Mouse (Mus musculus) ES-Bruce4 (cell line): Measurements from ENCODE around the gene Trnt1. TPM values are rescaled to one million over a fixed set of nuclear protein-coding genes. Genes with fewer than 3 reads are reported as not detected.

Source experiments
- H3K27ac ChIP-seq: 2 replicates; pipeline ENCODE4 v1.5.1; 2012; ENCODE audit warnings: low read length, inconsistent platforms; ENCODE audit not compliant: insufficient read depth
- H3K27me3 ChIP-seq: 2 replicates; pipeline ENCODE4 v1.6.1; 2012; ENCODE audit warnings: mild to moderate bottlenecking, low read length, inconsistent platforms; ENCODE audit not compliant: control insufficient read depth, poor library complexity, insufficient read depth, severe bottlenecking
- H3K36me3 ChIP-seq: 2 replicates; pipeline ENCODE4 v1.6.1; 2012; ENCODE audit warnings: inconsistent platforms, mild to moderate bottlenecking, low read length, moderate library complexity; ENCODE audit not compliant: control insufficient read depth, poor library complexity, insufficient read depth, severe bottlenecking
- H3K4me1 ChIP-seq: one replicate; pipeline ENCODE4 v1.8.1; 2011; ENCODE audit warnings: low read length; ENCODE audit not compliant: control insufficient read depth, insufficient read depth
- H3K4me3 ChIP-seq: 2 replicates; pipeline ENCODE4 v1.5.1; 2011; ENCODE audit warnings: low read depth, mild to moderate bottlenecking, low read length
- H3K9ac ChIP-seq: 2 replicates; pipeline ENCODE4 v1.6.1; 2012; ENCODE audit warnings: low read depth, mild to moderate bottlenecking, inconsistent platforms; ENCODE audit not compliant: poor library complexity, severe bottlenecking
- H3K9me3 ChIP-seq: replicated peaks from 2 replicates; pipeline ENCODE4 v1.6.1; 2012; ENCODE audit warnings: mild to moderate bottlenecking, low read length, inconsistent platforms; ENCODE audit not compliant: control insufficient read depth, poor library complexity, insufficient read depth, severe bottlenecking
- CTCF ChIP-seq: IDR thresholded peaks from one replicate; pipeline ENCODE4 v1.8.1; 2011; ENCODE audit warnings: low read depth, low read length
- EP300 ChIP-seq: IDR thresholded peaks from 2 replicates; pipeline ENCODE4 v1.6.1; 2011; ENCODE audit warnings: low read depth, low read length; ENCODE audit not compliant: insufficient read depth
- POLR2A ChIP-seq: IDR thresholded peaks from one replicate; pipeline ENCODE4 v1.8.1; 2011; ENCODE audit warnings: low read length; ENCODE audit not compliant: insufficient read depth
- polyA plus RNA-seq: library from polyadenylated mRNA; stranded (reverse); fragments of >200 nt; gene quantifications from 2 replicates; pipeline ENCODE4 v1.2.4, GENCODE M21; 2011; ENCODE audit warnings: low read depth; ENCODE audit not compliant: missing spikeins, insufficient read depth, insufficient read length

The Trnt1 gene
- polyA plus RNA-seq, 1 experiment = 53.9 TPM

- no peaks in the 10 kb centered on the region for H3K9me3 ChIP-seq
Measured at GRCm38 (mm10) chr6:106748887-106749388, 20.0 kb upstream of the Trnt1 start, which contains the start of gene Il5ra. TSS of gene Il5ra (minus strand) at chr6:106749037.

GRCm38 (mm10) chr6:106750291-106750690 is 18.6 kb upstream of the Trnt1 start:
- no peak overlapping the region for H3K9ac ChIP-seq
- no peaks in the 10 kb centered on the region; the same call in 1 of the 2 replicates for H3K27me3 ChIP-seq
- no peaks in the 10 kb centered on the region for H3K9me3 ChIP-seq
- H3K4me1 ChIP-seq = no peaks in the 10 kb centered on the region
- TF ChIP-seq CTCF (no peak), EP300 (no peak), POLR2A (no peak)
- H3K4me3 ChIP-seq = no peak overlapping the region
- H3K36me3 ChIP-seq = no peaks in the 10 kb centered on the region
- no peak overlapping the region for H3K27ac ChIP-seq

More at GRCm38 (mm10) chr6:106748887-106749388, 20.0 kb upstream of the Trnt1 start, which contains the start of gene Il5ra:
- Histone ChIP-seq H3K27ac (no peak within 1 kb of the TSS), H3K4me1 (no peaks in the 10 kb centered on the region), H3K9ac (no peak within 1 kb of the TSS), H3K36me3 (no peaks in the 10 kb centered on the region), H3K4me3 (no peak within 1 kb of the TSS), H3K27me3 (no peaks in the 10 kb centered on the region; the same call in 1 of the 2 replicates)
- no peak for TF ChIP-seq CTCF
- TF ChIP-seq POLR2A = no peak
- TF ChIP-seq EP300 = no peak

DNA sequence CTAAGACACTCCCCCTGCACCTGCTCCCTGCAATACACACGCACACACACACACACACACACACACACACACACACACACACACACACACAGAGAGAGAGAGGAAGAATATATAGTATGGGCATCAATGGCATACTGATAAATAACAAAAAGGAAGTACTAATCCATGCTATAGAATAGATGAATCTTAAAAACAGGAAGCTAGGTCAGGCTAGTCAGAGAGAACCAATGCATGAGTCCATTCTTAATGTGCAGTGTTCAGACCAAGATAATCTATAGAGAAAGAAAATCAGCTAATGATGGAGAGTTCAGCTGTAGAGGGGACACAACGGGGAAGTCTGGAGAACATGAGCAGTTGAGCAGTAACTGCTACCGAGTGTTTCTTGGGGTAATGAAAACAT is 10.6 kb upstream of the Trnt1 start:
- no peak overlapping the region for H3K4me3 ChIP-seq
- TF ChIP-seq EP300 (no peak), POLR2A (no peak), CTCF (no peak)
- no peaks in the 10 kb centered on the region for H3K4me1 ChIP-seq
- H3K27me3 ChIP-seq = no peaks in the 10 kb centered on the region
- no peaks in the 10 kb centered on the region for H3K9me3 ChIP-seq
- H3K9ac ChIP-seq = no peak overlapping the region
- H3K27ac ChIP-seq = no peak overlapping the region
- no peaks in the 10 kb centered on the region for H3K36me3 ChIP-seq

DNA sequence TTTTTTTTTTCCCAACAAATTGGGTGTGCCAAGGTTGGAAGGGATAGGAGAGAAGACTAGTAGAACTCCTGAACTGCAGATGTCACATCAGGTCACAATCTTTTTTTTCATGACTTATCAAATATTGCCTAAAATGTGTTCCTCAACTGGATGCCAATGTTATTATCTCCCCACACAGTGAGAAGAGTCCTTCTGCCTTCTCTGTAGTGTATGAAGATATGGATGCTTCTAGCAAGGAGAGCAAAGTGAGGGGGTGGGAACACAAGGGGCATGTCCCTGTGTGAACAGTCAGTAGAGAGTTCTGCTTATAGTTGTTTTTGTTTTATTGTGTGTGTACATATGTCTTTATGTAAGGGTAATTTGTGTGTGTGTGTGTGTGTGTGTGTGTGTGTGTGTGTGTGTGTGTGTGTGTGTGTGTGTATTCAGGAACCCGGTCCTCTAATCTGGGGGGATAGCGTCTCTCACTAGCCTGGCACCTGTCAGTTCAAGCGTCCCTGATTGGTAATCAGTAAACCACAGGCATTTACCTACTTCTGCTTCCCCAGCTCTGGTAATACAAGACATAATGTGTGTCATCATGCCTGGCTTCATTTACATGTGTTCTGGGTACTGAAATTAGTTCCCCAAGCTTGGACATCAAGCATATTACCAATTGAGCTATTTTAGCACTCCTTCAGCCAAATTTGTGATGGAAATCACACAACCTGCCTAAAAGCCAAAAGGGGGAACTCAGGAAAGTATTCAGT is 8.3 kb upstream of the Trnt1 start:
- no peaks in the 10 kb centered on the region for H3K36me3 ChIP-seq
- H3K9me3 ChIP-seq = no peaks in the 10 kb centered on the region
- no peak overlapping the region for H3K4me3 ChIP-seq
- H3K4me1 ChIP-seq = no peaks in the 10 kb centered on the region
- H3K27me3 ChIP-seq = no peaks in the 10 kb centered on the region
- no peak overlapping the region for H3K27ac ChIP-seq
- H3K9ac ChIP-seq = no peak overlapping the region
- TF ChIP-seq CTCF (no peak), EP300 (no peak), POLR2A (no peak)

GRCm38 (mm10) chr6:106761486-106761885 is 7.4 kb upstream of the Trnt1 start:
- no peak overlapping the region for H3K4me3 ChIP-seq

GRCm38 (mm10) chr6:106765892-106766291 is 3.0 kb upstream of the Trnt1 start:
- H3K27me3 ChIP-seq = no peaks in the 10 kb centered on the region
- H3K4me1 ChIP-seq = no peaks in the 10 kb centered on the region
- H3K9me3 ChIP-seq = no peaks in the 10 kb centered on the region
- no peak for TF ChIP-seq CTCF
- TF ChIP-seq POLR2A = no peak
- TF ChIP-seq EP300 = no peak
- no peak overlapping the region for H3K9ac ChIP-seq
- no peaks in the 10 kb centered on the region for H3K36me3 ChIP-seq
- no peak overlapping the region for H3K4me3 ChIP-seq
- no peak overlapping the region for H3K27ac ChIP-seq

More at GRCm38 (mm10) chr6:106761486-106761885, 7.4 kb upstream of the Trnt1 start:
- TF ChIP-seq EP300 = no peak
- no peak for TF ChIP-seq POLR2A
- no peak for TF ChIP-seq CTCF
- no peaks in the 10 kb centered on the region for H3K27me3 ChIP-seq
- H3K9ac ChIP-seq = no peak overlapping the region
- H3K9me3 ChIP-seq = no peaks in the 10 kb centered on the region
- H3K27ac ChIP-seq = no peak overlapping the region
- no peaks in the 10 kb centered on the region for H3K36me3 ChIP-seq
- no peaks in the 10 kb centered on the region for H3K4me1 ChIP-seq
